Mouse (Mus musculus): ENCODE data around the gene Zfp668.
A peak's percentile ranks its signal among the peaks of the same experiment; 100 is the strongest.

DNA sequence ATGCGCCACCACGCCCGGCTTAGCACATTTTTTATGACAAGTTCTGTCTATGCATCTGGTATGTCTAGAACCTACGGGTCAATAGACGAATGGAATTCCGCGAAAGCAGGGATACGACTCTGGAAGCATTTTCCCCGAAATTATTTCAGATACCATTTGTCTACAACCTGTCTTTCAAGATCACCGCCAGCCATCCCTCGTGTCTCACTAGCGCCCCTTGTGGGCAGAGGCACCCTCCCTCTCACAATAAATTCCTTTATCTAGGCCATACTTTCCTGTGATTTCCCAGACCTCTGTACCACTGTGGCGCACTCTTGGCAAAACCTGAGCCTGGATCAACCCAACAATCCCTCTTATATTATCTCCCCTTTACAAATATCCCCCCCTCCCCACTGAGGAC is 19.8 kb upstream of the Zfp668 start:
- peak; percentile 94 for TF ChIP-seq CTCF (IDR thresholded peaks at IDR 0.05; ENCODE audit: low read depth)
- TF ChIP-seq EP300 (IDR thresholded peaks at IDR 0.05; ENCODE audit: low read depth) = no peak
